Mouse (Mus musculus) leukemia stem cell, adult 10-12 weeks (primary cell): ENCODE data around the gene Dzip1. TPM values are rescaled to one million over a fixed set of nuclear protein-coding genes. Genes with fewer than 3 reads are reported as not detected.

Experiments
- polyA plus RNA-seq: library from polyadenylated mRNA; stranded (reverse); fragments of >175 nt; gene quantifications from 2 replicates; pipeline ENCODE4 v1.2.3, GENCODE M21; 2012; ENCODE audit warnings: low replicate concordance

Gene Dzip1
- polyA plus RNA-seq: 1.0 and 1.8 TPM in 2 replicates

DNA sequence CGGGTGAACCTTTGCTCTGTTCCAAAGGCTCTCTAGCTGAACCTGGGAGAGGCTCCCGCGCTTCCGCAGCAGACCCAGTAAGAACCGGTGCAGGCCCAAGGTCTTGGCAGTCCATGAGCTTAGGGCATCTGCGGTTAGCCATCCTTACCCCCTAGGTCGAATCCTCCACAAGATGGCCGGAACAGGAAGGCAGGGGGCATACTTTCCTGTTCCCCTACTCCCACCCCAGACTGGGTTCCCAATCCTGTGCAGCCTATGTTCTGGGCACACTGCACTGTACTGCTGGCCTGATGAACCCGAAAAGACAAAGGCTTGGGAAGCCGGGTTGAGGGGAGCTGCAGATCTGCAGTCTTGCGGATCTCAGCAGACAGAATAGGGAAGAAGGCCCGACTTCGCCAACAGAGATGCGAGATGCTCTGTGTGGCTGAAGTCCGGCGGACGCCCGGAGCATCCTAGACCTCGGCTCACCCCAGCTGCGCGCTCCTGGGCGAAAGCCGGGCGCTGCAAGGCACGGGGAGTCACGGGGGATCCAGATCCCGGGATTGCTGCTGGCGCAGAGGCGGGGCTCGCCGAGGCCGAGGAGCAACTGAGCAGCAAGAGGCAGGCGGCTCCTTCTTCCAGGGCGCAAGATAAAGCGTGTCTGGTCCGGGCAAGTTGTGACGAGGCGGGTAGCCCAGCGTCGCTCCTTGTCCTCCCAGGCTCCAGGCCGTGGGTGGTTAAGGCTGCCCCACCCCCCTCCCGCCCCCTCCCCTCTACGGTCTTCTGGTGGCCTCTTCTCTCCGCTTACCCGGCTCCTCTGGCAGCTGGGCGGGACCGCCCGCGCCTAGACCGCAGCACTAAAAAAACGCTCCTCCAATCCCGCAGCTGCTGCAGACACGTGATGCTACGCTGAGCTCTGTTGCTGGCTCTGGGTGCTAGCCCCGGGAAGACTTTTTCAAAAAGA is at the start of gene Dzip1:
Gene Dzip1, minus strand, starts transcription at position 788 of the 943 bp plus-strand sequence.

DNA sequence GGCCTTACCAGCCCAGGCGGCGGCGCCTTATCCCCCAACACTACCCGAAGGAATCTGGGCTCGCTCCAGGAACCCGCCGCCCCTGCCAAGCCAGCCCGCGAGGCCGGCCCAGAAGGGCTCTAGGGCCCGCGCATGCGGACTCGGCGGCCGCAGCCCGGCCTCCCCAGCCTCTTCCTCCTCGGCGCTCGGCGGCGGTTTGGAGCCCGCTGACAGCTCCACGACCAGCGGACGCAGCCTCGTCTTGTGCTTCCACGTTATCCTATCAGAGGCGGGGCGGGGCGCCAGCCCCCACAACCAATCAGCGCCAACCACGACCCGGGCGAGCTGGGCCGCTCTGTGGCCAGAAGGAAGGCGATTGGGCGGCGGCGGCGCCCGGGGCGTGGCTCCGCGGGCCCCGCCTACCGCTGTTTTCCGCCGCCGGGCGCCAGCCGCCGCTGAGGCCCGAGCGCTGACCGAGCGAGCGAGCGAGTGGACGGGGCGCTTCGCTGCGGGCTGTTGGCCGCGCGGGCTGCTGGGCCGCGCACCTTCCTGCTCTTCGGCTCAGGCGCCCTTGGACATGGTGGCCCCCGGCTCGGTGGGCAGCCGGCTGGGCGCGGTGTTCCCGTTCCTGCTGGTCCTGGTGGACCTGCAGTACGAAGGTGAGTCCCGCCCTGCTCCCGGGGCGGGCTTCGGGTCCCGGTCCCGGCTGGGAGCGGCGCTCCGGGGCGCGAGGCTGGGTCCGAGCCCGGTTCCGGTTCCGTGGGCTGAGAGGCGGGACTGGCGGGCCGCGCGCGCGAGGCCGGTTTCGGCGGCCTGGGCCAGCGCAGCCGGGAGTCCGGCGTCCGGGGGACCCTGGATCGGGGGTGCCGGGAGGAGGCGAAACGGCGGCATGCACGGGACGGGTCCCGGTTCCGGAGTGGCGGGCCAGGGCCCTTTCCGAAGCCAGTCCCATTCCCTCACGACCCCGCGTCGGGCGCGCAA is 12.6 kb upstream of the Dzip1 start, which contains the start of gene Dnajc3:
Gene Dnajc3, plus strand, starts transcription at position 444 of the 960 bp plus-strand sequence.

Other genes starting within 250 kb of the Dzip1 start
- 6.4 and 9.3 TPM in 2 replicates for gene Abcc4, start 219.2 kb downstream of the Dzip1 start, polyA plus RNA-seq
- gene Cldn10, start 137.6 kb downstream of the Dzip1 start, polyA plus RNA-seq: not detected in 2 replicates
- gene Dnajc3, start 12.5 kb upstream of the Dzip1 start, polyA plus RNA-seq: 1.1 and 4.6 TPM in 2 replicates
- gene Uggt2, start 174.0 kb upstream of the Dzip1 start, polyA plus RNA-seq: not detected in 2 replicates
- not detected in 2 replicates for gene Hs6st3, start 212.9 kb upstream of the Dzip1 start, polyA plus RNA-seq